Mouse (Mus musculus) heart, embryonic 16.5 days (tissue): Measurements from ENCODE around the gene 2210016F16Rik. TPM values are rescaled to one million over a fixed set of nuclear protein-coding genes. Genes with fewer than 3 reads are reported as not detected.
"Not testable (repeated sequence)": the region's sequence is repeated elsewhere in the genome, so short reads cannot be mapped to it uniquely, and the experiment has no call there.

ENCODE experiments used
- ATAC-seq: fragments of 200-750 bp; cut with Nextera tagmentation; replicated peaks from 2 replicates; pipeline ENCODE4 v1.8.0; 2017; ENCODE audit warnings: moderate number of reproducible peaks; ENCODE audit not compliant: insufficient read depth, low FRiP score; ENCODE audit errors: extremely low read depth
- H3K27ac ChIP-seq: fragments of 300-500 bp; sonication (generic); 2 replicates; pipeline ENCODE4 v1.5.1; 2014; ENCODE audit warnings: mild to moderate bottlenecking, low read length, control low read depth, moderate library complexity
- H3K27me3 ChIP-seq: fragments of 300-500 bp; sonication (generic); 2 replicates; pipeline ENCODE4 v1.6.1; 2014; ENCODE audit warnings: low read length, mixed read lengths; ENCODE audit not compliant: control insufficient read depth, insufficient read depth
- H3K36me3 ChIP-seq: fragments of 300-500 bp; sonication (generic); 2 replicates; pipeline ENCODE4 v1.6.1; 2014; ENCODE audit not compliant: control insufficient read depth, insufficient read depth
- H3K4me1 ChIP-seq: fragments of 300-500 bp; sonication (generic); 2 replicates; pipeline ENCODE4 v1.6.1; 2014; ENCODE audit warnings: low read length, mixed read lengths; ENCODE audit not compliant: control insufficient read depth, insufficient read depth
- H3K4me2 ChIP-seq: fragments of 300-500 bp; sonication (generic); 2 replicates; pipeline ENCODE4 v1.6.1; 2014; ENCODE audit warnings: low read depth, mild to moderate bottlenecking, control low read depth, low read length
- H3K4me3 ChIP-seq: fragments of 300-500 bp; sonication (generic); 2 replicates; pipeline ENCODE4 v1.5.1; 2014; ENCODE audit warnings: mild to moderate bottlenecking, control low read depth, low read length
- H3K9ac ChIP-seq: fragments of 300-500 bp; sonication (generic); 2 replicates; pipeline ENCODE4 v1.6.1; 2014; ENCODE audit warnings: low read length, control low read depth
- H3K9me3 ChIP-seq: fragments of 300-500 bp; sonication (generic); replicated peaks from 2 replicates; pipeline ENCODE4 v1.6.1; 2016; ENCODE audit warnings: low read length; ENCODE audit not compliant: control insufficient read depth
- WGBS: fragments of 180-500 bp; shearing (Covaris S2); extraction: QIAGEN DNeasy Blood & Tissue Kit; methylation state at CpG from one replicate; pipeline ENCODE4 v1.1.7; 2014; 5-methylcytosine and 5-hydroxymethylcytosine counted together
- polyA plus RNA-seq: library from polyadenylated mRNA; unstranded; fragments of >200 nt; fragmentation: Nextera tagmentation; extraction: Ambion mirVana; gene quantifications from 2 replicates; pipeline ENCODE4 v1.2.1, GENCODE M21; 2015

Gene 2210016F16Rik
- polyA plus RNA-seq, 1 experiment from 2014 or later = 32.1 TPM

- ATAC-seq, H3K27me3 ChIP-seq, H3K9me3 ChIP-seq, H3K36me3 ChIP-seq: not testable (repeated sequence)
- Histone ChIP-seq H3K4me2 (peak within 1 kb of the TSS; percentile 64), H3K4me1 (peaks cover 11% of the 10 kb centered on the region), H3K4me3 (peak within 1 kb of the TSS; percentile 99), H3K9ac (peak within 1 kb of the TSS; percentile 100), H3K27ac (peak within 1 kb of the TSS; percentile 99)
- 7% methylated on average over 16 of the region's 17 CpGs for WGBS
Measured at GRCm38 (mm10) chr13:58403243-58403642, 18.2 kb upstream of the 2210016F16Rik start, which contains the start of gene Hnrnpk. Hnrnpk (minus strand) TSS chr13:58403343.

- peak; percentile 76 for ATAC-seq
- under 1% methylated on average over 27 of the region's 48 CpGs for WGBS
- Histone ChIP-seq H3K27me3 (no peaks in the 10 kb centered on the region), H3K4me3 (peak overlapping the region; percentile 99), H3K9me3 (no peaks in the 10 kb centered on the region), H3K4me2 (peak overlapping the region; percentile 64), H3K4me1 (peaks cover 11% of the 10 kb centered on the region), H3K36me3 (peaks cover 7% of the 10 kb centered on the region), H3K27ac (peak overlapping the region; percentile 99), H3K9ac (peak overlapping the region; percentile 100)
Measured at GRCm38 (mm10) chr13:58402744-58403110, 17.7 kb upstream of the 2210016F16Rik start.

DNA sequence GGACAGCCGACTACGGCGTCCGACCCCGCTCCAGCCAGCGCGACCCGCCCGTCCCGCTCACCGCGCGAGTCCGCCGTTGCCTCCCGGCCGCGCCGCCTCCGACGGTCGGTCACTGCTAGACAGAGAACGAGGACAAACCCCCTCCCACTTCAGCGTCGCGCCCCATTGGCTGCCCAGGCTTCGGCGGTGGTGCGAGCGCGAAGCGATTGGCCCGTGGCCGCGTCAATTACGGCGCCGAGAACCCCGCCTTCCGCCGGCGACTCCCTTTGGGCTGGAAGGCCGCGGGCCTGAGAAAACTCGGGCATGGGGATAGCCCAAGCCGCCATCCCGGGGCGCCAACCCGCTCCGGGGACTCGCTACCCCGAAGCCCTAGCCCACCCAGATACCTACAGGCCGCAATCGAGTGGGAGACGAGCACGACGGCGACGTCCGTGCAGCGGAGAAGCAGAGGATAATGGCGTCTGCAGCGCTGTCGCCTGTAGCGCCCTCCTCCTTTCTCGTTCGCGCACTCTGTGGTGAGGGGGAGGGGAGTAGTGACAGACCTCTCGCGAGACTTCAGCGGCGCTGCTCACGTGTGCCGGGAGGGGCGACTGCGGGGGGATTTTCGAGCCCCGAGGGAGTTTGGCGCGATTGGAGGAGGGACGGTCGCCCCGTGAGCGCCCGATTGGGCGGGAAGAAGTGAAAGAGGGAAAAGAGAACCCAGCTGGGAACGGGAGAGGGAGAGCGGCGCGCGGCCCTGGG is 17.1 kb upstream of the 2210016F16Rik start, which contains the start of gene Rmi1:
TSS of gene Rmi1 (plus strand) at position 246 of the 741 bp plus-strand sequence.
- Histone ChIP-seq H3K27ac (peak within 1 kb of the TSS; percentile 99), H3K9me3 (no peaks in the 10 kb centered on the region), H3K4me1 (peaks cover 11% of the 10 kb centered on the region), H3K4me2 (peak within 1 kb of the TSS; percentile 89), H3K9ac (peak within 1 kb of the TSS; percentile 100), H3K4me3 (peak within 1 kb of the TSS; percentile 99), H3K27me3 (no peaks in the 10 kb centered on the region), H3K36me3 (peaks cover 9% of the 10 kb centered on the region)
- under 1% methylated on average over 86 of the region's 91 CpGs for WGBS
- ATAC-seq = peak; percentile 92

- Histone ChIP-seq H3K4me3 (peak overlapping the region; percentile 99), H3K4me1 (peaks cover 13% of the 10 kb centered on the region), H3K9me3 (no peaks in the 10 kb centered on the region), H3K27ac (peak overlapping the region; percentile 99), H3K36me3 (peaks cover 12% of the 10 kb centered on the region), H3K9ac (peak overlapping the region; percentile 100), H3K4me2 (peak overlapping the region; percentile 89), H3K27me3 (no peaks in the 10 kb centered on the region)
- ATAC-seq = peak; percentile 20
- under 1% methylated on average over 64 of the region's 100 CpGs for WGBS
Measured at GRCm38 (mm10) chr13:58401135-58402002, 16.3 kb upstream of the 2210016F16Rik start.

GRCm38 (mm10) chr13:58400576-58400975 is 15.6 kb upstream of the 2210016F16Rik start:
- H3K4me3 ChIP-seq = peak overlapping the region; percentile 99
- peak overlapping the region; percentile 89 for H3K4me2 ChIP-seq
- no peaks in the 10 kb centered on the region for H3K27me3 ChIP-seq
- no peaks in the 10 kb centered on the region for H3K9me3 ChIP-seq
- H3K9ac ChIP-seq = peak overlapping the region; percentile 100
- no peak for ATAC-seq
- peaks cover 13% of the 10 kb centered on the region for H3K4me1 ChIP-seq
- under 1% methylated on average over 11 of the region's 11 CpGs for WGBS
- H3K36me3 ChIP-seq = peaks cover 18% of the 10 kb centered on the region
- H3K27ac ChIP-seq = peak overlapping the region; percentile 99

- no peaks in the 10 kb centered on the region for H3K9me3 ChIP-seq
- H3K9ac ChIP-seq = no peak overlapping the region
- H3K4me3 ChIP-seq = no peak overlapping the region
- no peak for ATAC-seq
- H3K27ac ChIP-seq = no peak overlapping the region
- H3K36me3 ChIP-seq = peaks cover 37% of the 10 kb centered on the region
- WGBS = 89% methylated on average over 13 of the region's 13 CpGs
- no peak overlapping the region for H3K4me2 ChIP-seq
- peaks cover 7% of the 10 kb centered on the region for H3K4me1 ChIP-seq
- H3K27me3 ChIP-seq = no peaks in the 10 kb centered on the region
Measured at GRCm38 (mm10) chr13:58397651-58398050, 12.6 kb upstream of the 2210016F16Rik start.

- H3K4me2 ChIP-seq, H3K4me1 ChIP-seq, H3K4me3 ChIP-seq, H3K9ac ChIP-seq, H3K27me3 ChIP-seq, ATAC-seq, H3K9me3 ChIP-seq, H3K27ac ChIP-seq: not testable (repeated sequence)
- H3K36me3 ChIP-seq = peaks cover 52% of the 10 kb centered on the region
- WGBS = 79% methylated on average over 11 of the region's 11 CpGs
Measured at GRCm38 (mm10) chr13:58394392-58394791, 9.4 kb upstream of the 2210016F16Rik start.

- peaks cover 8% of the 10 kb centered on the region; the same call in 1 of the 2 replicates for H3K4me1 ChIP-seq
- no peak overlapping the region for H3K4me2 ChIP-seq
- no peaks in the 10 kb centered on the region for H3K27me3 ChIP-seq
- no peaks in the 10 kb centered on the region for H3K9me3 ChIP-seq
- no peak overlapping the region for H3K4me3 ChIP-seq
- H3K36me3 ChIP-seq = peaks cover 25% of the 10 kb centered on the region
- 82% methylated on average over 2 of the region's 2 CpGs for WGBS
- ATAC-seq = no peak
- H3K9ac ChIP-seq = no peak overlapping the region
- no peak overlapping the region for H3K27ac ChIP-seq
Measured at GRCm38 (mm10) chr13:58389324-58389951, 4.4 kb upstream of the 2210016F16Rik start.
